Mouse (Mus musculus) stomach, postnatal 0 days (tissue): Measurements from ENCODE around the gene Slc7a6. TPM values are rescaled to one million over a fixed set of nuclear protein-coding genes. Genes with fewer than 3 reads are reported as not detected.

Source experiments
- ATAC-seq: fragments of 200-750 bp; cut with Nextera tagmentation; 2 replicates; pipeline ENCODE4 v1.8.0; 2017; ENCODE audit not compliant: low FRiP score, low TSS enrichment
- DNase-seq: peaks from one replicate; pipeline ENCODE4 v3.0.0-alpha.2; 2016; ENCODE audit warnings: low spot score
- H3K27ac ChIP-seq: fragments of 300-500 bp; sonication (generic); replicated peaks from 2 replicates; pipeline ENCODE4 v1.5.1; 2014; ENCODE audit warnings: mild to moderate bottlenecking, control low read depth
- H3K27me3 ChIP-seq: fragments of 300-500 bp; sonication (generic); 2 replicates; pipeline ENCODE4 v1.6.1; 2014; ENCODE audit warnings: low read length; ENCODE audit not compliant: control insufficient read depth, insufficient read depth
- H3K36me3 ChIP-seq: fragments of 300-500 bp; sonication (generic); 2 replicates; pipeline ENCODE4 v1.6.1; 2014; ENCODE audit warnings: low read length, mixed read lengths; ENCODE audit not compliant: control insufficient read depth, insufficient read depth
- H3K4me1 ChIP-seq: fragments of 300-500 bp; sonication (generic); replicated peaks from 2 replicates; pipeline ENCODE4 v1.6.1; 2014; ENCODE audit warnings: antibody characterized with exemption; ENCODE audit not compliant: control insufficient read depth, insufficient read depth
- H3K4me2 ChIP-seq: fragments of 300-500 bp; sonication (generic); replicated peaks from 2 replicates; pipeline ENCODE4 v1.6.1; 2014; ENCODE audit warnings: low read depth, mild to moderate bottlenecking, control low read depth, moderate library complexity
- H3K4me3 ChIP-seq: fragments of 300-500 bp; sonication (generic); 2 replicates; pipeline ENCODE4 v1.5.1; 2014; ENCODE audit warnings: low read depth, low read length, control low read depth
- H3K9ac ChIP-seq: fragments of 300-500 bp; sonication (generic); 2 replicates; pipeline ENCODE4 v1.6.1; 2014; ENCODE audit warnings: mild to moderate bottlenecking, low read length, control low read depth, mixed read lengths
- H3K9me3 ChIP-seq: fragments of 300-500 bp; sonication (generic); 2 replicates; pipeline ENCODE4 v1.6.1; 2016; ENCODE audit warnings: low read length; ENCODE audit not compliant: control insufficient read depth
- CTCF ChIP-seq: IDR thresholded peaks from 2 replicates; pipeline ENCODE4 v1.5.1; 2016; ENCODE audit warnings: antibody characterized with exemption, low read depth, mild to moderate bottlenecking, moderate library complexity
- EP300 ChIP-seq: optimal IDR thresholded peaks from 2 replicates; pipeline ENCODE3; 2016; ENCODE audit warnings: antibody characterized with exemption
- WGBS: fragments of 180-500 bp; shearing (Covaris S2); extraction: QIAGEN DNeasy Blood & Tissue Kit; methylation state at CpG from one replicate; pipeline ENCODE4 v1.1.7; 2014; 5-methylcytosine and 5-hydroxymethylcytosine counted together
- polyA plus RNA-seq: library from polyadenylated mRNA; unstranded; fragments of >200 nt; fragmentation: Nextera tagmentation; extraction: Ambion mirVana; gene quantifications from 2 replicates; pipeline ENCODE4 v1.2.1, GENCODE M21; 2015

The Slc7a6 gene
- polyA plus RNA-seq = 24.3 and 25.8 TPM in 2 replicates

DNA sequence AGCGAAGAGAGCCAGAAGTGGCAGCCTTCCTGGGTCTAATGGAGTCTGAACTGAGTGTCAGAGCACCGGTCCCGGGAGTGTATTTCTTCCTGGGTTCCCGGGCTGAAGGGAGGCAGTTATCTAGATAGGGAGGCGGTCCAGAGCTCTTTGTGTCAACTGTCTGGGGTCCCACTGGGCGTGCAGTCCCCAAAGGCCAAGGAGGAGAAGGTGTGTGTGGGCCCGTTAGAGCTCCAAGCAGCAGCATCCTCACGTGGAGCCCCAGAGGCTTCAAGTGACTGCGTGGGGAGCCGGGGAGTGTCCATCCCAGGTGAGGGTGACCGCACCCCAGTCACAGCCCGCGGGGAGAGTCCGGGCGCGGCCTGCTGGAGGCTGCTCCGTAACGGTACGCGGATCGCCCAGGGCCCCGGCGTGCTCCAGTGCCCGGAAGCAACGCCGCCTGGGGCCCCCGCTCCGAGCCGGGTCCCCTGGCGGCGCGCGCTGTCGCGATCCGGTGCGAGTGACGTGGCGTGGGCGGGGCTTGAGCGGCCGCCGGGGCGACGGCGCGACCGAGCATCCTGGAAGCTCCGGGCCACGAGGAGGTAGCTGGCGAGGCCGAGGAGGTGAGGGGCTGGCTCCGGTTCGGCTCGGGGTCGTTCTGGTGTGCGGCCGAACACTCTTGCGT is at the start of gene Slc7a6:
TSS of gene Slc7a6 (plus strand) at position 502 of the 661 bp plus-strand sequence.
- no peaks in the 10 kb centered on the region for H3K9me3 ChIP-seq
- peak within 1 kb of the TSS; percentile 93 for H3K4me2 ChIP-seq
- H3K36me3 ChIP-seq = peaks cover 4% of the 10 kb centered on the region; the same call in 1 of the 2 replicates
- peak within 1 kb of the TSS; percentile 76 for H3K9ac ChIP-seq
- under 1% methylated on average over 45 of the region's 59 CpGs for WGBS
- peak; percentile 87 for DNase-seq
- peak; percentile 86 for ATAC-seq
- no peaks in the 10 kb centered on the region for H3K27me3 ChIP-seq
- H3K27ac ChIP-seq = peak within 1 kb of the TSS; percentile 77
- H3K4me3 ChIP-seq = peak within 1 kb of the TSS; percentile 75
- TF ChIP-seq CTCF = peak; percentile 17; the same call in 1 of the 2 replicates
- TF ChIP-seq EP300 = no peak
- H3K4me1 ChIP-seq = 0 out of 2 replicates have a peak, but pooled peaks cover 2% of the 10 kb centered on the region

GRCm38 (mm10) chr8:106123443-106123842 is 45.2 kb upstream of the Slc7a6 start:
- TF ChIP-seq CTCF = peak; percentile 33
- no peak for TF ChIP-seq EP300
- Histone ChIP-seq H3K36me3 (peaks cover 7% of the 10 kb centered on the region), H3K4me1 (no peaks in the 10 kb centered on the region), H3K4me2 (no peak overlapping the region), H3K27ac (no peak overlapping the region), H3K9me3 (no peaks in the 10 kb centered on the region), H3K27me3 (no peaks in the 10 kb centered on the region), H3K9ac (no peak overlapping the region), H3K4me3 (no peak overlapping the region)
- 80% methylated on average over 3 of the region's 3 CpGs for WGBS
- DNase-seq (no peak), ATAC-seq (no peak)

- Histone ChIP-seq H3K27ac (no peak overlapping the region), H3K27me3 (no peaks in the 10 kb centered on the region), H3K36me3 (peaks cover 7% of the 10 kb centered on the region), H3K9ac (no peak overlapping the region), H3K4me2 (no peak overlapping the region), H3K9me3 (no peaks in the 10 kb centered on the region), H3K4me1 (no peaks in the 10 kb centered on the region), H3K4me3 (no peak overlapping the region)
- TF ChIP-seq EP300 (no peak), CTCF (no peak)
- WGBS = 90% methylated on average over 1 of the region's 1 CpGs
- DNase-seq (no peak), ATAC-seq (no peak)
These were observed 42.6 kb upstream of the Slc7a6 start for GRCm38 (mm10) chr8:106126055-106126454.

- Histone ChIP-seq H3K9me3 (no peaks in the 10 kb centered on the region), H3K36me3 (peaks cover 8% of the 10 kb centered on the region), H3K4me1 (no peaks in the 10 kb centered on the region), H3K4me3 (no peak overlapping the region), H3K4me2 (no peak overlapping the region), H3K9ac (no peak overlapping the region), H3K27ac (no peak overlapping the region), H3K27me3 (no peaks in the 10 kb centered on the region)
- TF ChIP-seq CTCF (peak; percentile 46), EP300 (no peak)
- no peak for DNase-seq
- ATAC-seq = 0 out of 2 replicates have a peak, but pooled peaks have one; percentile 13
- WGBS = 64% methylated on average over 3 of the region's 3 CpGs
These were observed 41.6 kb upstream of the Slc7a6 start for GRCm38 (mm10) chr8:106127054-106127453.

DNA sequence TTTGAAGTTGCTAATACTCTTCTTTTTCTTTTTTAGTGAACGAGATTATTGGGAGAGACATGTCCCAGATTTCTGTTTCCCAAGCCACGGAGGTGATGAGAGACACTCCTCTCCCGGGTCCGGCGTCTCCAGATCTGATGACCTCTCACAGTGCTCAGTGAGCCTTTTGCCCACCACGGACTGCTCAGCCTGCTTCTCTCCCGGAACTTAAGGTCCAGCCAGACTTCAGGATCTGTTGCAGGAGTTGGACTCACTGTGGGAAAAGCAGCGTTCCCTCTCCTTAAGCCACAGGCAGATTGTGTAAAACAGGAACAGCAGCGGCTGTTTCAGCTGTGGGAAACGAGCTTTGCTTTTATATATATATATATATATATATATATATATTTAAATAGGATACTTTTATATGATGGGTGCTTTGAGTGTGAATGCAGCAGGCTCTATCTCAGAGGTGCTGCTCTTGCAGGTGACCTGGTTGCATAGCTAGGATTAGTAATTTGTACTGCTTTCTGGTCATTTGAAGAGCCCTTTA is 40.7 kb upstream of the Slc7a6 start:
- no peak overlapping the region for H3K9ac ChIP-seq
- ATAC-seq = no peak
- no peak overlapping the region for H3K4me3 ChIP-seq
- TF ChIP-seq EP300 = no peak
- no peak for TF ChIP-seq CTCF
- no peaks in the 10 kb centered on the region for H3K4me1 ChIP-seq
- no peaks in the 10 kb centered on the region for H3K27me3 ChIP-seq
- no peak overlapping the region for H3K4me2 ChIP-seq
- no peaks in the 10 kb centered on the region for H3K9me3 ChIP-seq
- no peak overlapping the region for H3K27ac ChIP-seq
- 84% methylated on average over 10 of the region's 10 CpGs for WGBS
- no peak for DNase-seq
- peaks cover 15% of the 10 kb centered on the region for H3K36me3 ChIP-seq
